Comparison of ENCODE assay signal across 8 mouse cellular contexts in genomic region chr13:92354456-92355271, GRCm38 (mm10). TPM values are rescaled to one million over a fixed set of nuclear protein-coding genes. Genes with fewer than 3 reads are reported as not detected.
DNase-seq lines count a peak whose midpoint lies in the region; ATAC-seq and TF ChIP-seq lines count a peak whose summit lies in the region.

Dhfr (plus strand) TSS chr13:92354726.
Msh3 (minus strand) TSS chr13:92355003.

- TF ChIP-seq POLR2A in brain, embryonic 14.5 days (IDR thresholded peaks at IDR 0.05; ENCODE audit: borderline replicate concordance, extremely low read depth, insufficient read depth, insufficient read length, poor library complexity, severe bottlenecking): peak; percentile 89
- TF ChIP-seq POLR2A in liver, adult 2 months (IDR thresholded peaks at IDR 0.05; ENCODE audit: extremely low read depth, insufficient read depth, low read length): peak; percentile 62
- peak; percentile 58 for TF ChIP-seq POLR2A in myocyte (IDR thresholded peaks at IDR 0.05; ENCODE audit: insufficient read length, low read depth)

- peak; percentile 98 for ATAC-seq in heart, embryonic 11.5 days (replicated peaks; ENCODE audit: insufficient number of reproducible peaks, low FRiP score, low TSS enrichment)
- peak; percentile 98 for ATAC-seq in kidney, embryonic 16.5 days (ENCODE audit: low FRiP score, low TSS enrichment)

- H3K4me1 ChIP-seq in erythroblast, embryonic 14.5 days (ENCODE audit: control insufficient read depth): peaks cover 46% of the 10 kb centered on the region
- peaks cover 6% of the 10 kb centered on the region for H3K4me1 ChIP-seq in heart, embryonic 11.5 days (ENCODE audit: control insufficient read depth, insufficient read depth, low read length)
- peaks cover 26% of the 10 kb centered on the region; the same call in 1 of the 2 replicates for H3K4me1 ChIP-seq in kidney, embryonic 16.5 days (ENCODE audit: insufficient read depth, low read length)
- peaks cover 5% of the 10 kb centered on the region; the same call in 1 of the 2 replicates for H3K4me1 ChIP-seq in liver, adult 2 months (ENCODE audit: control insufficient read depth, insufficient read depth, low read length)

- H3K27ac ChIP-seq in heart, embryonic 11.5 days (ENCODE audit: low read depth, low read length): peak within 1 kb of the TSS; percentile 85
- peak within 1 kb of the TSS; percentile 93 for H3K27ac ChIP-seq in kidney, embryonic 16.5 days (ENCODE audit: low read length)
- peak within 1 kb of the TSS; percentile 90 for H3K27ac ChIP-seq in liver, adult 2 months (replicated peaks; ENCODE audit: insufficient read depth, low read depth, low read length)

- TF ChIP-seq CTCF in C2C12 (IDR thresholded peaks at IDR 0.05; ENCODE audit: control insufficient read depth, insufficient read depth, insufficient read length): peak; percentile 50
- TF ChIP-seq CTCF in brain, embryonic 14.5 days (IDR thresholded peaks at IDR 0.05; ENCODE audit: borderline replicate concordance, extremely low read depth, insufficient read depth, insufficient read length): peak; percentile 81
- peak; percentile 81 for TF ChIP-seq CTCF in liver, adult 2 months (IDR thresholded peaks at IDR 0.05; ENCODE audit: low read depth, low read length)

- H3ac ChIP-seq in C2C12 (ENCODE audit: control insufficient read depth, insufficient read length, low read depth) (peak within 1 kb of the TSS; percentile 69), myocyte (ENCODE audit: control insufficient read depth, insufficient read length) (peak within 1 kb of the TSS; percentile 19)

- no peaks in the 10 kb centered on the region for H3K9me3 ChIP-seq in erythroblast, embryonic 14.5 days (ENCODE audit: control insufficient read depth, low read length)
- H3K9me3 ChIP-seq in heart, embryonic 11.5 days (replicated peaks; ENCODE audit: control insufficient read depth, low read length): no peaks in the 10 kb centered on the region
- H3K9me3 ChIP-seq in kidney, embryonic 16.5 days (ENCODE audit: low read length): no peaks in the 10 kb centered on the region

- peaks cover 47% of the 10 kb centered on the region for H3K36me3 ChIP-seq in C2C12 (ENCODE audit: control insufficient read depth, insufficient read depth)
- H3K36me3 ChIP-seq in erythroblast, embryonic 14.5 days (ENCODE audit: control insufficient read depth): peaks cover 68% of the 10 kb centered on the region
- H3K36me3 ChIP-seq in heart, embryonic 11.5 days (ENCODE audit: control insufficient read depth, insufficient read depth, low read length): no peaks in the 10 kb centered on the region
- peaks cover 19% of the 10 kb centered on the region for H3K36me3 ChIP-seq in kidney, embryonic 16.5 days (ENCODE audit: insufficient read depth, low read length)
- peaks cover 19% of the 10 kb centered on the region for H3K36me3 ChIP-seq in liver, adult 2 months (ENCODE audit: control insufficient read depth, insufficient read depth, low read length)
- peaks cover 9% of the 10 kb centered on the region for H3K36me3 ChIP-seq in myocyte (ENCODE audit: control insufficient read depth, insufficient read depth)
- no peaks in the 10 kb centered on the region for H3K36me3 ChIP-seq in splenic B cell, adult 2 months (ENCODE audit: control insufficient read depth, insufficient read depth, low read length, poor library complexity, severe bottlenecking)

- peak within 1 kb of the TSS; percentile 97 for H3K4me2 ChIP-seq in heart, embryonic 11.5 days
- peak within 1 kb of the TSS; percentile 90 for H3K4me2 ChIP-seq in kidney, embryonic 16.5 days (replicated peaks; ENCODE audit: low read depth, low read length)
- peak within 1 kb of the TSS; percentile 98 for H3K4me2 ChIP-seq in myocyte (ENCODE audit: low read depth)

- H3K27me3 ChIP-seq in C2C12 (ENCODE audit: control insufficient read depth, insufficient read depth, insufficient read length): no peaks in the 10 kb centered on the region
- no peaks in the 10 kb centered on the region for H3K27me3 ChIP-seq in erythroblast, embryonic 14.5 days (ENCODE audit: control insufficient read depth)
- no peaks in the 10 kb centered on the region for H3K27me3 ChIP-seq in heart, embryonic 11.5 days (ENCODE audit: control insufficient read depth, insufficient read depth, low read length)
- no peaks in the 10 kb centered on the region for H3K27me3 ChIP-seq in kidney, embryonic 16.5 days (ENCODE audit: insufficient read depth, low read length)
- H3K27me3 ChIP-seq in liver, adult 2 months (ENCODE audit: control insufficient read depth, insufficient read depth, low read length): no peaks in the 10 kb centered on the region
- H3K27me3 ChIP-seq in myocyte (ENCODE audit: control insufficient read depth, insufficient read depth, insufficient read length): no peaks in the 10 kb centered on the region
- no peaks in the 10 kb centered on the region for H3K27me3 ChIP-seq in splenic B cell, adult 2 months (ENCODE audit: control insufficient read depth, insufficient read depth, low read length, poor library complexity, severe bottlenecking)

- H3K4me3 ChIP-seq in C2C12 (ENCODE audit: insufficient read depth, poor library complexity, severe bottlenecking): peak within 1 kb of the TSS; percentile 57
- peak within 1 kb of the TSS; percentile 88 for H3K4me3 ChIP-seq in erythroblast, embryonic 14.5 days (replicated peaks)
- H3K4me3 ChIP-seq in heart, embryonic 11.5 days (ENCODE audit: low read depth, low read length): peak within 1 kb of the TSS; percentile 74
- H3K4me3 ChIP-seq in kidney, embryonic 16.5 days (ENCODE audit: low read length): peak within 1 kb of the TSS; percentile 80
- peak within 1 kb of the TSS; percentile 91 for H3K4me3 ChIP-seq in liver, adult 2 months (ENCODE audit: insufficient read depth, low read depth, low read length)
- H3K4me3 ChIP-seq in myocyte: peak within 1 kb of the TSS; percentile 43

- H3K9ac ChIP-seq in heart, embryonic 11.5 days (ENCODE audit: low read depth, low read length): peak within 1 kb of the TSS; percentile 83
- H3K9ac ChIP-seq in kidney, embryonic 16.5 days (replicated peaks; ENCODE audit: low read length): peak within 1 kb of the TSS; percentile 87
- peak within 1 kb of the TSS; percentile 91 for H3K9ac ChIP-seq in liver, adult 2 months (ENCODE audit: low read depth, low read length)

- H3K79me2 ChIP-seq in C2C12 (ENCODE audit: control insufficient read depth, insufficient read depth): peaks cover 22% of the 10 kb centered on the region
- H3K79me2 ChIP-seq in liver, adult 2 months (ENCODE audit: control insufficient read depth, insufficient read depth, low read length): peaks cover 4% of the 10 kb centered on the region; the same call in 1 of the 2 replicates
- H3K79me2 ChIP-seq in myocyte (ENCODE audit: control insufficient read depth, insufficient read depth): no peaks in the 10 kb centered on the region

- peak; percentile 100 for DNase-seq in brain, embryonic 14.5 days (ENCODE audit: low read depth)
- DNase-seq in liver, adult 2 months (ENCODE audit: extremely low read depth, low read depth, low spot score): peak; percentile 87
- DNase-seq in splenic B cell, adult 2 months (ENCODE audit: low read depth, low spot score): peak; percentile 99

- under 1% methylated on average over 75 of the region's 76 CpGs for WGBS in heart, embryonic 11.5 days (ENCODE audit: insufficient replicate concordance)
- WGBS in kidney, embryonic 16.5 days: under 1% methylated on average over 76 of the region's 76 CpGs
- under 1% methylated on average over 76 of the region's 76 CpGs for WGBS in liver, adult 2 months

- peaks cover 2% of the 10 kb centered on the region for H3K79me3 ChIP-seq in C2C12 (ENCODE audit: low read depth)

TF ChIP-seq in C2C12, 6 proteins besides CTCF, POLR2A, EP300 and RAD21:
- TF ChIP-seq MYOD1 (IDR thresholded peaks at IDR 0.05; ENCODE audit: control insufficient read depth, insufficient read length, low read depth) (no peak), USF1 (IDR thresholded peaks at IDR 0.05; ENCODE audit: low read depth) (no peak), CEBPB (IDR thresholded peaks at IDR 0.05; ENCODE audit: low read depth) (no peak), FOSL1 (IDR thresholded peaks at IDR 0.05; ENCODE audit: insufficient read depth, low read length, poor library complexity, severe bottlenecking) (no peak), MYOG (IDR thresholded peaks at IDR 0.05; ENCODE audit: control insufficient read depth, extremely low read depth, insufficient read length) (no peak), MAX (IDR thresholded peaks at IDR 0.05) (no peak)

TF ChIP-seq in myocyte, 11 proteins besides CTCF, POLR2A, EP300 and RAD21:
- TF ChIP-seq POLR2AphosphoS2 (IDR thresholded peaks at IDR 0.05; ENCODE audit: insufficient read length, low read depth) (peak; percentile 45), MYOG (IDR thresholded peaks at IDR 0.05; ENCODE audit: control insufficient read depth in 1 of 3, insufficient read depth in 1 of 3, insufficient read length in 2 of 3, low read depth in 2 of 3) (no peak), E2F4 (IDR thresholded peaks at IDR 0.05; ENCODE audit: insufficient read depth) (peak; percentile 52), MYOD1 (IDR thresholded peaks at IDR 0.05; ENCODE audit: control insufficient read depth in 1 of 3, insufficient read length in 2 of 3, low read depth in 2 of 3) (peak in 1 of 3 experiments; percentile 20), TCF3 (IDR thresholded peaks at IDR 0.05; ENCODE audit: insufficient read length, low read depth) (no peak), SRF (IDR thresholded peaks at IDR 0.05; ENCODE audit: control insufficient read depth, insufficient read length, low read depth) (peak; percentile 97)

RNA-seq across cellular contexts. Expression of gene Dhfr, which starts in this region (rescaled TPM):
- polyA plus RNA-seq in C2C12 (2012; fragmentation: generic; extraction: Trizol) (9.4 TPM), myocyte (2012; fragmentation: generic; extraction: Trizol) (1.3 TPM)
- 4.8 and 6.6 TPM in 2 replicates for polyA plus RNA-seq in brain, embryonic 14.5 days (2012; rRNA removed)
- 0.21 and 0.23 TPM in 2 replicates for polyA plus RNA-seq in erythroblast, embryonic 14.5 days (2012)
- polyA plus RNA-seq in heart, embryonic 11.5 days (2014; fragmentation: Nextera tagmentation; extraction: Ambion mirVana): 15.1 and 15.2 TPM in 2 replicates
- polyA plus RNA-seq in kidney, embryonic 16.5 days (2015; fragmentation: Nextera tagmentation; extraction: Ambion mirVana): 21.0 and 21.7 TPM in 2 replicates
- total RNA-seq in liver, adult 2 months (2014; rRNA removed): 17.1 and 17.5 TPM in 2 replicates
- polyA plus RNA-seq in liver, adult 2 months (2012; rRNA removed): 4.6 and 6.0 TPM in 2 replicates

RNA-seq across cellular contexts. Expression of gene Msh3, which starts in this region (rescaled TPM):
- polyA plus RNA-seq in C2C12 (2012; fragmentation: generic; extraction: Trizol) (5.4 TPM), myocyte (2012; fragmentation: generic; extraction: Trizol) (2.5 TPM)
- 20.9 and 22.8 TPM in 2 replicates for polyA plus RNA-seq in brain, embryonic 14.5 days (2012; rRNA removed)
- polyA plus RNA-seq in erythroblast, embryonic 14.5 days (2012): 0.37 and 0.54 TPM in 2 replicates
- polyA plus RNA-seq in heart, embryonic 11.5 days (2014; fragmentation: Nextera tagmentation; extraction: Ambion mirVana): 20.9 and 21.6 TPM in 2 replicates
- polyA plus RNA-seq in kidney, embryonic 16.5 days (2015; fragmentation: Nextera tagmentation; extraction: Ambion mirVana): 30.4 and 34.2 TPM in 2 replicates
- 16.9 TPM in 2 replicates for total RNA-seq in liver, adult 2 months (2014; rRNA removed)
- 2.7 and 3.0 TPM in 2 replicates for polyA plus RNA-seq in liver, adult 2 months (2012; rRNA removed)

Comparison
In these comparisons a context has a peak if more than half of its experiments do, and no peak if none do; other contexts are left out.
1. Peak in every context shown above with its lines: DNase-seq, ATAC-seq, H3K4me3 ChIP-seq and H3K27ac ChIP-seq.